Mouse (Mus musculus) urinary bladder, postnatal 10 days (tissue): Measurements from ENCODE around the gene Zfp747.
A peak's percentile ranks its signal among the peaks of the same experiment; 100 is the strongest.
"Not testable (repeated sequence)": the region's sequence is repeated elsewhere in the genome, so short reads cannot be mapped to it uniquely, and the experiment has no call there.

Source experiments
- DNase-seq: peaks from one replicate; pipeline ENCODE4 v3.0.0; 2022; ENCODE audit warnings: low spot score

Gene Zfp747

GRCm38 (mm10) chr7:127371213-127371612, 4.6 kb downstream of the Zfp747 start:
- DNase-seq, result no peak

GRCm38 (mm10) chr7:127366249-127366648, 9.6 kb downstream of the Zfp747 start:
- no peak for DNase-seq

- DNase-seq, result no peak
Measured at GRCm38 (mm10) chr7:127364166-127364565, 11.7 kb downstream of the Zfp747 start.

DNA sequence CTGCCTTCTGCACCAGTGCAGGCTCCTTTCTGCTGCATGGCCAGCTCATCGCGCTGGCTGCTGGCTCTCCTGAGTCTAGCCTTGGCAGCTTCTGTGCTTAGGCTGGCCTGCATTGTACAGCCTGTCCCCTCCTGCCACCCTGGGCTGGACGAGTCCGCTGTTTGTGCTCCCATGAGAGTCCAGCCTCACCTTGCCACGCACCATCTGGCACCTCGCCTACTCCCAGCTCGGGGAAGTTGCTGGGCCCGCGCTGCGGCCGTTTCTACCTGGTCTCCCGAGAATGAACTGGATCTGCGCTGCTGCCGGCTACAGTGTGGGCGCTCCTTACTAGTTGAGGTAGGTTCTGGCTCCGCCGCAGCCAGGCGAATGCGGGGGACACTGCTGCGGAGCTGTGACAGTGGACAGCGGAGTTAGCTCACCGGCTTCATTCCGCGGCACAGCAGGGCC, 12.4 kb downstream of the Zfp747 start:
- no peak for DNase-seq

DNA sequence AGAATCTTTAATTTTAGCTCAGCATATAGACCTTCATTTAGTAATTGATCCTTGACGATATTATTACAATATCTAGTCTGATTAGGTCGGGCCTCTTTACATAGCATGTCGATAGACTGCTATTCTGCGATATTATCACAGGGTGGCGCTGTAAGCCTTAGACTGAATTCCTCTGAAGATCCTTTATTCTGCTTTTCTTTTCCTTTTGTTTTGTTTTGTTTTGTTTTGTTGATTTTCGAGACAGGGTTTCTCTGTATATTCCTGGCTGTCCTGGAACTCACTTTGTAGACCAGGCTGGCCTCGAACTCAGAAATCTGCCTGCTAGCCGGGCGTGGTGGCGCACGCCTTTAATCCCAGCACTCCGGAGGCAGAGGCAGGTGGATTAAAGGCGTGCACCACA, 13.4 kb downstream of the Zfp747 start:
- not testable (repeated sequence) for DNase-seq

GRCm38 (mm10) chr7:127361449-127361848, 14.4 kb downstream of the Zfp747 start:
- no peak for DNase-seq

GRCm38 (mm10) chr7:127360265-127360664, 15.6 kb downstream of the Zfp747 start:
- DNase-seq, result no peak

- no peak for DNase-seq
Measured at GRCm38 (mm10) chr7:127358472-127358871, 17.4 kb downstream of the Zfp747 start.

DNA sequence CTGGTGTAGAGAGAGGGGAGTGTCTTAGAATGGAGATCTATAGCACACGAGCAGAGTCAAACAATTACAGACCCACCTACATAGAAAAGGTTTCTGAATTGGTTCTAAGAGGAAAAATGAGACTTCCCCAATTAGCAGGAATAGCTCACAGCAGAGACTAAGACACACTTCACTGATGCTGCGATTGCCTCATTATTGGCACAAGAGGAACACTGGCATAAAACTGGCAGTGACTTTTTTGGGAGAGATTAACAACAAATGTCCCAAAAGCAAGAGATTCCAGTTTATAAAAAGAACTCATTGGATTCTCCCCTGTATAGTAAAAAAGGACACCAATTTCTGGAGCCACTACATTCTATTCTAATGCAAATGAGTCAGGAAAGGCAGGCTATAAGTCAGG, 18.0 kb downstream of the Zfp747 start:
- no peak for DNase-seq

- no peak for DNase-seq
Measured at GRCm38 (mm10) chr7:127355796-127356195, 20.1 kb downstream of the Zfp747 start.

DNA sequence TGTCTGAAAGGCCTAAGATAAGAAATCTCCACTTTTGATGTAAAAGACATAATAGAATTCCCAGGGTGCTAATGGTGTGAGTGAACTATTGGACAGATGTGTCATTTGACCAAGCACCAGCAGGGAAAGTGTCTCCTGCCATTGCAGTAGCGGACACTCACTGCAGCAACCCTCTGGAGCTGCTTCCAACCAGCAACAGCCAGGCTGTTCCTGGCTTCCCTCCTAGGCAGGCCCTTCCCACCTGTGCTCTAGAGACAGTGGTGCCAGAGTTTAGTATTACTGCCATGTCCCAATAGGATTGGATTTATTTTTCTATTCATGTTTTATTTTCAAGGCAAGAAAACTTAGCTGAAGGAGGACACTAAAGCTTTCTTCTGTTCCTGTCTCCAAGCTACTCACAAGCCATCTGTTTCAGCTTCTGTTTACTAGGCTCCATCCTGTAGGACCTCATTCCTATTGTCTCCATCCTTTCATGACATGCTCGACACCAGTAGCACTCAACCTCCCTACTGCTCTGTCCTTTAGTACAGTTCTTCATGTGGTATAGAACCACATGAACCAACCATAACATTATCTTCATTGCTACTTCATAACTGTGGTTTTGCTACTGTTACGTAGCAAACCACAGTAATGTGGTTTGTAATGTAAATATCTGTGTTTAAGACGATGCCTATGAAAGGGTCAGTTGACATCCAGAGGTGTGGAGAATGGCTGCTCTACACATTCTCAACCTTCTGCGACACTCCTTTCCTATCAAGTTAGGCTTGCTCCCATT, 24.4 kb downstream of the Zfp747 start:
- no peak for DNase-seq

- no peak for DNase-seq
Measured at GRCm38 (mm10) chr7:127346676-127347075, 29.2 kb downstream of the Zfp747 start.

DNA sequence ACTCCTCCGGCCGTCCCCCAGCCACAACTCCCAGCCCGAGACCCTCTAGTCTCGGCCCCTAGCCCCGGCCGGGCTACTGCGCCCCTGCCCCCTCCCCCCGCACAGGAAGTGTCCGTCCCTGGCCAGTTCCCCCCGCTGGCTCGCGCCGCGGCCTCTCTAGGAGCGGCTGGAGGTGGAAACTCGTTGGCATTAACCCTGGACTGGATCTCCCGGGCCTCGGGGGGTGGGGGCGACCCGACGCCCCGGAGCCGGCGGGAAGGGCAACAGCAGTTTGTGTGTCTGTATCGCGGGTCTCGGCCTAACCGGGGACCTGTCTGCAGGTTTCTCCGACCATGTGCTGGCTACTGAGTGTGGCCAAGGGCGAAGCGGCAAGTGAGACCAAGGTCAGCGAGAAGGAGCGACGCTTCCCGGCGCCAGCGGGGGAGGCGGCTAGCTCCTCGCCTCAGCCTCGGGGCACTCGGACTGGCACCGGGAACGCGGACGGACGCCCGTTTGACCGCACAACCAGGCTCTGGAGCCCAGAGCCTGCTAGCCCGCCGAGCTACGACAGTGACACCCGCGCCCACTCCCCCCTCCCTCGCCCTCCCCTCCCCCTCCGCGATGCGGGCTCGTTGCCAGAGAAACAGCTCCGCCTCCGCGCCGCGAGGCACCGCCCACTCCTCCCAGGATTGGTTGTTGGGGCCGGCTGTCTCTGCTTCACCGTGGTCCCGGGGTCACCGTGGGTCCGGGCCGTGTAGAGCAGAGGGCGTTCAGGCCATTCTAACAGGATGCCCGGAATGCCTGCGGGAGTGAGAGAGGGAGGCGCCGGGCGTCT, 30.1 kb downstream of the Zfp747 start, which contains the start of gene Zfp768:
Gene Zfp768, minus strand, starts transcription at position 78 of the 814 bp plus-strand sequence.
- DNase-seq, result peak; percentile 85

- no peak for DNase-seq
Measured at GRCm38 (mm10) chr7:127345092-127345491, 30.8 kb downstream of the Zfp747 start.

- no peak for DNase-seq
Measured at GRCm38 (mm10) chr7:127344371-127344770, 31.5 kb downstream of the Zfp747 start.

DNA sequence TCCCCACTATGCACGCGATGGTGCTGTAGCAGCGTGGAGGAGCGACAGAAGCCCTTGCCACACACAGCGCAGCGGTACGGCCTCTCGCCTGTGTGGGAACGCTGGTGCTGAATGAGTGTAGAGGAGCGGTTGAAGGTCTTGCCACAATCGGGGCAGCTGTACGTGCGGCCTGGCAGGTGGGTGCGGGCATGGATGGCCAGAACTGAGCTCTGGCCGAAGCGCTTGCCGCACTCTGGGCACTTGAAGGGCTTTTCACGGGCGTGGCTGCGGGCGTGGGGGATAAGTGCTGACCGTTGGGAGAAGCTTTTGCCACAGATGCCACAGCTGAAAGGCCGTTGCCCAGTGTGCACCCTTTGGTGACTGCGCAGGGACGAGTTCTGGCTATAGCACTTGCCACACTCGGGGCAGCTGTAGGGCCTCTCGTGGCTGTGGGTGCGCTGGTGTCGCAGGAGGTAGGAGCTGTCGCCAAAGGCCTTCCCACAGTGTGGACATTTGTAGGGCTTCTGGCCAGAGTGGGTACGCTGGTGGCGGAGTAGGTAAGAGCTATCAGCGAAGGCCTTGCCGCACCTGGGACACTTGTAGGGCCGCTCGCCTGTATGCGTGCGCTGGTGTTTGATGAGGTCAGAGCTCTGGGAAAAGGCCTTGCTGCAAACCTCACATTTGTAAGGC, 32.4 kb downstream of the Zfp747 start:
- DNase-seq, result no peak

GRCm38 (mm10) chr7:127342888-127343287, 33.0 kb downstream of the Zfp747 start:
- no peak for DNase-seq

GRCm38 (mm10) chr7:127342332-127342731, 33.5 kb downstream of the Zfp747 start:
- DNase-seq, result no peak

GRCm38 (mm10) chr7:127341861-127342260, 34.0 kb downstream of the Zfp747 start:
- not testable (repeated sequence) for DNase-seq

GRCm38 (mm10) chr7:127341356-127341755, 34.5 kb downstream of the Zfp747 start:
- DNase-seq, result no peak

- DNase-seq, result no peak
Measured at GRCm38 (mm10) chr7:127337636-127338035, 38.2 kb downstream of the Zfp747 start.

- DNase-seq, result no peak
Measured at GRCm38 (mm10) chr7:127335604-127336003, 40.2 kb downstream of the Zfp747 start.
